Mouse (Mus musculus) regulatory T cell (primary cell): ENCODE measurements around the gene Dlst.

ENCODE experiments used
- in situ Hi-C: fragments of 300-600 bp; cut with MboI, MseI; formaldehyde crosslinking; loops from one replicate; pipeline ENCODE4 v1.15.1; 2025; ENCODE audit warnings: high pct_unique_total_duplicates

Dlst gene

GRCm38 (mm10) chr12:85150321-85151001 is 39.8 kb downstream of the Dlst start:
- in situ Hi-C loops: loop anchor here (25.0 kb wide), 1 partner anchor 137 kb away; the partner anchor contains the start of genes Acyp1 and Zc2hc1c

DNA sequence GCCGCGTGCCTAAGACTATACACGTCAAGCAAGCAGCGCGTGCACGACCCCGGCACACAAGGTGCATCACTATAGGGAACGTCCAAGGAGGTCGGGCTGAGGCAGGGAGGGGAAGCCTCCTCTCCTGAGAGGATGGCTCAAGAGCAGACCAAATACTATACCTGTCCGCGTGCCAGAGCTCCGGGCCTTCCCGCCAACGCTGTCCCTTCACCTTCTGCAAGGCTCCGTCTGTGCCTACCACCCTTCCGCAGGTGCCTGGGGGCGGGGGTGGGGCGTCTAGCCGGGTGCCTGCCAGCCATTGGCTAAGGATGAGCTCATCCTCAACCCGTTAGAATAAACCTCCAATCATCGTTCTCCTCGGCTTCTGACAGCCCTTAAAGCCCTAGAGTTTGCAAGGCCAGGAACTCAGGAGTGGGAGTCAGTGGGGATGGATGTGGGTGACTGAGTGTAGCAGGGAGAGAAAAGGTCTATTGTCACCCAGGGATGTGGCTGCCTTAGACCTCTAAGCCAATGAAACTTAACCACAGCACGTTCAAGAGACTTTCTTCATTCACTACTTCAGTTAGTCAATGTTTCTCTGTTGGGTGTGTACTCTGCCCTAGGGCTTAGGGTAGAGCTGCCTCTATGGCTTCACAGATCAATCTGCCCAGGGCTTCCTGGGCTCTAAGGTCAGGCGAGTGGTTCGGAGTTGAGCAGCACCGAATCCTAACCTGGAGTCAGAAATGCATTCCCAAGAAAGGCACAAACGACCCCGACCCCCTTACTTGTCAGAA is 40.6 kb downstream of the Dlst start, which contains the start of gene Rps6kl1:
Rps6kl1 (minus strand) TSS at position 263 of the 773 bp plus-strand sequence.
- in situ Hi-C loops: loop anchor here (25.0 kb wide), 1 partner anchor 136 kb away; the partner anchor contains the start of genes Acyp1 and Zc2hc1c

GRCm38 (mm10) chr12:85153011-85153410 is 42.4 kb downstream of the Dlst start:
- in situ Hi-C loops: loop anchor here (25.0 kb wide), 1 partner anchor 134 kb away; the partner anchor contains the start of genes Acyp1 and Zc2hc1c

GRCm38 (mm10) chr12:85156324-85156723 is 45.7 kb downstream of the Dlst start:
- in situ Hi-C loops: loop anchor here (25.0 kb wide), 1 partner anchor 131 kb away; the partner anchor contains the start of genes Acyp1 and Zc2hc1c

GRCm38 (mm10) chr12:85157797-85158460 is 47.3 kb downstream of the Dlst start:
- in situ Hi-C loops: loop anchor here (25.0 kb wide), 1 partner anchor 129 kb away; the partner anchor contains the start of genes Acyp1 and Zc2hc1c

GRCm38 (mm10) chr12:85158801-85159200 is 48.2 kb downstream of the Dlst start:
- in situ Hi-C loops: loop anchor here (25.0 kb wide), 1 partner anchor 128 kb away; the partner anchor contains the start of genes Acyp1 and Zc2hc1c

- in situ Hi-C loops: loop anchor here (25.0 kb wide), 1 partner anchor 128 kb away; the partner anchor contains the start of genes Acyp1 and Zc2hc1c
These were observed 49.0 kb downstream of the Dlst start for GRCm38 (mm10) chr12:85159592-85159991.

- in situ Hi-C loops: loop anchor here (25.0 kb wide), 1 partner anchor 122 kb away; the partner anchor contains the start of genes Acyp1 and Zc2hc1c
These were observed 54.4 kb downstream of the Dlst start for GRCm38 (mm10) chr12:85164996-85165395.

DNA sequence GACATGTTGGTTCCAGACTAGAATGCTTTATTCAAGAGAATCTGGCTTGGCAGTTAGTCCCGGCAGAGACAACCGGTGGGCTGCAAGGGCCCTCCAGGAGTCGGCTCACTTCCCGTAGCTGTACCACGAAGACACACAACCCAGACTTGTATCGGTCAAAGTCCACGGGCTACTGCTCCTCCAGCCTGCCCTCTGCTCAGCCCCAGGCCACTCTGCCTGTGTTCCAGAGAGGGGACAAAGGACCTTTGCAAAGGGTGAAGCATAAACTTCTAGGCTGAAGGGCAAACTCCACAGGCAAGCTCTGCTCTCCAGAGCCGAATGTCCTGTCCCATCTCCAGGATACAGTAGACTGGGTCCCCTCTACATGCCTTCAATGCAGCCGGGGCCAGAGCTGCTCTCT is 56.0 kb downstream of the Dlst start:
- in situ Hi-C loops: loop anchor here (25.0 kb wide), 1 partner anchor 121 kb away; the partner anchor contains the start of genes Acyp1 and Zc2hc1c

- in situ Hi-C loops: loop anchor here (25.0 kb wide), 1 partner anchor 118 kb away; the partner anchor contains the start of genes Acyp1 and Zc2hc1c
These were observed 58.7 kb downstream of the Dlst start for GRCm38 (mm10) chr12:85169117-85169858.

DNA sequence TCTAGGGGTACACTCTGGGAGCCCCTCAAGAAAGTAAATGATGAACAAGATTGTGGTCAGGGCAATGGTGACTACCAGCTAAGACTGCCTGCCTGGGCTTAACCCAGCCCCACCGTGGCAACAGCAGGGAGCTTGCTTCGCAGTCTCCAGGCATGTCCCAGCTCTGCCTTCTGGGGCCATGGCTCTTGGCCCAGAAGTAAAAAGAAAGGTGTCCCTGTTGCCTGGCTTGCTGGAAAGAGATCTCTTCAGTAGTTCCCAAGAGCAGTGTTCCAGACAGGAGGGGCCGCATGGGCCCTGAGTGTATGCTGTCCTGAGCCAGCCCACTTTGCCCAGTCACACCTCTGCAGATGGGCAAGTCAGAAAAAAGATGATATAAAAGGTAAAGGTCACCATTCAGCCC is 59.2 kb downstream of the Dlst start:
- in situ Hi-C loops: loop anchor here (10.0 to 25.0 kb wide), 2 partner anchors 117 to 295 kb away; partner anchors contain the start of genes Acyp1 and Zc2hc1c

- in situ Hi-C loops: loop anchor here (10.0 to 25.0 kb wide), 2 partner anchors 117 to 294 kb away; partner anchors contain the start of genes Acyp1 and Zc2hc1c
These were observed 59.8 kb downstream of the Dlst start for GRCm38 (mm10) chr12:85170284-85170947.

- in situ Hi-C loops: loop anchor here (10.0 to 25.0 kb wide), 2 partner anchors 116 to 294 kb away; partner anchors contain the start of genes Acyp1 and Zc2hc1c
These were observed 60.3 kb downstream of the Dlst start for GRCm38 (mm10) chr12:85170948-85171307.

DNA sequence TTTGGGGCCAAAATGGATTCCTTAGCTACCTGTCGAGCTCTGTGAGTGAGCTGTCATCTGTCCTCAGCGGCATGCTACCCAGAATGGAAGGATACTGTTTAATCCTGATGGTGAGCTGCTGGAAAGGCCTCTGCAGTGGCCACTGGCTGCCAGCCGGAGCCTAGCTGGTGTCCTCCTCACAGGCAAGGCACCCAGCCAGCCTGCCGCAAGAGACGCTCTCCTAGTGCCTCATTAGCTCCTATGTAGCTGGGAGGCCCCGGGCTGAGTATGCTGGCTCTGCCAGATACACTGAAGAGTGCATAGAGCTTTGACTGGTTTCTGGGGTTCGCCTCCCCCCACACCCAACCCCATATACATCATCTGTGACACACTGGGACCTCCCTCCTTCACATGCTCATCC is 63.4 kb downstream of the Dlst start:
- in situ Hi-C loops: loop anchor here (10.0 to 25.0 kb wide), 2 partner anchors 113 to 291 kb away; partner anchors contain the start of genes Acyp1 and Zc2hc1c

DNA sequence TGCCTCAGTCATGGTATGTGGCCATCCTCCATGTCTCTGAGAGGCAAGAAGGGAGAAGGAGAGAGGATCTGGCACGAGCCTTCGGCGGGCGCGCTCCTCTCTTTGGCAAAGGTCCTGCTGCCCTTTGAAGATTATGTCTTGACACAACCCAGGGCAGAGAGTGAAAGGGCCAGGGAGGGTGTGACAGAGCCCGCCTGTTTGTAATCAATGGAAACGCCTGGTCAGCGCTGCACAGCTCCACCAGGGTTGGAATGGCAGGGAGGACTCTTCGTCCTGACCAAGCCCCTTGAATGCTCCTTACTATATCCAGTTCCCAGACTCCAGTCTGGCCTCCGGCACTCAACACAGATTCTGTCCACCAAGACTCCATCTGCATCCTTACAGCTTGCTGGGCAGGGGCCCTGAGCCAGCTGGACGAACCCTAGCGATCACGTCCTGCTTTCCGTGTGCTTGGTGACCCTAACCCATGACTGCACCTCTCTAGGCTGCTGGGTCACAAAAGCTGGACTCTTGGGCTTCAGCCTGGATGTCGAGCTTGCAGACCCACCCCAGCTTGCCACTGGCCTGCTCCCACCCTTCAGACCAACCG is 64.5 kb downstream of the Dlst start:
- in situ Hi-C loops: loop anchor here (10.0 kb wide), 1 partner anchor 290 kb away; no protein-coding TSS in a partner anchor

GRCm38 (mm10) chr12:85175926-85176845 is 65.6 kb downstream of the Dlst start:
- in situ Hi-C loops: loop anchor here (10.0 kb wide), 1 partner anchor 289 kb away; no protein-coding TSS in a partner anchor

DNA sequence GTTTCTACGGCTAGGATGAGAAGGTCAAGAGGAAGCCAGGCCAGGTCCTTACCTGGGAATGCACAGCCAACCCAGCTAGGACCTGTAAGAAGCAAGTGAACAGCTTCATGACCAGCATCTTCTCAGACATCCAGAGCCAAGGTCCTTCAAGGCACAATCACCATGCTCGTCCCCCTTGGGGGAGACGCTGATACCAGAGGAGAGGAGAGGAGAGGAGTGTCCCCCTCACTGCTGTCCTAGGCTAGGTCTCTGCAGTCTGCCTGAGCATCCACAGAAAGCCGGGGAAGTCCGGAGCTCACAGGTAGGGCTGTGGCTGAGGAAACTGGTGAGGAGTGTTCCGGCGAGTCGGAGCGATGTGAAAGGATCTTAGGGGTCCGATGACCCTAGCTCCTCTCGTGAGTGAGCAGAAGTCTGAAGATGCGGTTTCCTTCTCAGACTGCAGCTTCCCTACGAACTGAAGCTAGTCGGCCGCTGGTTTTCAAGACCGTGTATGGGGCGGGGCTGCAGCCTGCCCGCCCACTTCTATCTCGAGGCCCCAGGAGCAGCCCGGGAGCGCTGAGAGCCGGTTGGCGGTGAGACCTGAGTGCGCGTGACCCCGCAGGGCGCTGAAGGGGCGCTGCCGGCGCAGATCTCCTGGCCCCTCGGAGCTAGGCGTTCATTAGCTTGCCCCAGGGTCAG is 66.4 kb downstream of the Dlst start:
- in situ Hi-C loops: loop anchor here (10.0 kb wide), 1 partner anchor 288 kb away; no protein-coding TSS in a partner anchor
